Mouse (Mus musculus): ENCODE measurements around the gene Gsk3b.

DNA sequence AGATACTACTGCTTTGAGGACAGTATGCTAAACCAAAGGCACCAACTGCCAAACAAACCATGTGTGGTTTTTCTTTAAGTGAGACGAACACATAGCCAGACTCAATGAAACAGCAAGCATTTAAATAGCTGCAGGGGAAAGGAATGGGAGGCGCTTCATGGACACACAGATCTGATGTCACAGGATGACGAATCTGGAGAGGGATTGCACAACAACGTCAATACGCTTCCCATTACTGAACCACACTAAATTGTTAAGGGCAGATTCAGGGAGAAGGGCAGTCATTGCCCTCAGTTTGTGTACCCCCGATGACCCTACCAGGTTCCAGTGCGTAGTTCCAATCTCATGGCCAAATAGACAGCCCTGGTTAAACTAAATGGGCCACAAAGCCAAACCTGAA lies 197.0 kb downstream of the Gsk3b start:
- no peak for TF ChIP-seq CTCF (IDR thresholded peaks at IDR 0.05; ENCODE audit: low read depth)
- no peak for TF ChIP-seq EP300 (IDR thresholded peaks at IDR 0.05; ENCODE audit: low read depth)

Data from liver, embryonic 14.5 days (tissue).